Mouse (Mus musculus): ENCODE measurements around the gene Ccdc40. TPM values are rescaled to one million over a fixed set of nuclear protein-coding genes. Genes with fewer than 3 reads are reported as not detected.

Gene Ccdc40
- polyA plus RNA-seq, 2 experiments, result 2.1 to 2.5 TPM

- 0 out of 2 replicates have a peak, but pooled peaks cover 6% of the 10 kb centered on the region for H3K36me3 ChIP-seq (ENCODE audit: control insufficient read depth, insufficient read depth, low read length)
- no peak overlapping the region for H3K4me3 ChIP-seq (replicated peaks; ENCODE audit: low read length)
- no peak overlapping the region for H3K4me2 ChIP-seq (replicated peaks; ENCODE audit: low read depth, low read length, severe bottlenecking)
- no peak overlapping the region for H3K27ac ChIP-seq (replicated peaks; ENCODE audit: low read depth, low read length)
- no peak for ATAC-seq (ENCODE audit: low FRiP score, low read depth)
- no peaks in the 10 kb centered on the region for H3K9me3 ChIP-seq (ENCODE audit: control insufficient read depth, low read length)
- 43% methylated on average over 9 of the region's 11 CpGs for WGBS
- peaks cover 34% of the 10 kb centered on the region for H3K4me1 ChIP-seq (ENCODE audit: control insufficient read depth, insufficient read depth, low read length)
- DNase-seq (ENCODE audit: low spot score), result no peak
- no peaks in the 10 kb centered on the region for H3K27me3 ChIP-seq (ENCODE audit: control insufficient read depth, insufficient read depth, low read length)
- no peak for TF ChIP-seq POLR2A (IDR thresholded peaks at IDR 0.05; ENCODE audit: borderline replicate concordance, extremely low read depth, insufficient read depth, insufficient read length)
- no peak overlapping the region for H3K9ac ChIP-seq (ENCODE audit: low read depth, low read length, severe bottlenecking)
These were observed 6.4 kb upstream of the Ccdc40 start for GRCm38 (mm10) chr11:119221812-119222510.

GRCm38 (mm10) chr11:119223124-119223890, 5.1 kb upstream of the Ccdc40 start:
- TF ChIP-seq POLR2A (IDR thresholded peaks at IDR 0.05; ENCODE audit: borderline replicate concordance, extremely low read depth, insufficient read depth, insufficient read length), result no peak
- DNase-seq (ENCODE audit: low spot score) (no peak), ATAC-seq (ENCODE audit: low FRiP score, low read depth) (no peak)
- H3K4me2 ChIP-seq (replicated peaks; ENCODE audit: low read depth, low read length, severe bottlenecking), result no peak overlapping the region
- H3K9ac ChIP-seq (ENCODE audit: low read depth, low read length, severe bottlenecking), result no peak overlapping the region
- H3K4me1 ChIP-seq (ENCODE audit: control insufficient read depth, insufficient read depth, low read length), result peaks cover 40% of the 10 kb centered on the region
- no peak overlapping the region for H3K4me3 ChIP-seq (replicated peaks; ENCODE audit: low read length)
- H3K27me3 ChIP-seq (ENCODE audit: control insufficient read depth, insufficient read depth, low read length), result no peaks in the 10 kb centered on the region
- H3K36me3 ChIP-seq (ENCODE audit: control insufficient read depth, insufficient read depth, low read length), result 0 out of 2 replicates have a peak, but pooled peaks cover 2% of the 10 kb centered on the region
- no peak overlapping the region for H3K27ac ChIP-seq (replicated peaks; ENCODE audit: low read depth, low read length)
- H3K9me3 ChIP-seq (ENCODE audit: control insufficient read depth, low read length), result no peaks in the 10 kb centered on the region
- 83% methylated on average over 20 of the region's 20 CpGs for WGBS

GRCm38 (mm10) chr11:119224926-119225325, 3.4 kb upstream of the Ccdc40 start:
- H3K9me3 ChIP-seq (ENCODE audit: control insufficient read depth, low read length), result no peaks in the 10 kb centered on the region
- no peak overlapping the region for H3K9ac ChIP-seq (ENCODE audit: low read depth, low read length, severe bottlenecking)
- DNase-seq (ENCODE audit: low spot score), result no peak
- no peak overlapping the region for H3K4me2 ChIP-seq (replicated peaks; ENCODE audit: low read depth, low read length, severe bottlenecking)
- peaks cover 43% of the 10 kb centered on the region for H3K4me1 ChIP-seq (ENCODE audit: control insufficient read depth, insufficient read depth, low read length)
- no peaks in the 10 kb centered on the region for H3K27me3 ChIP-seq (ENCODE audit: control insufficient read depth, insufficient read depth, low read length)
- no peak overlapping the region for H3K4me3 ChIP-seq (replicated peaks; ENCODE audit: low read length)
- 98% methylated on average over 6 of the region's 6 CpGs for WGBS
- no peak for TF ChIP-seq POLR2A (IDR thresholded peaks at IDR 0.05; ENCODE audit: borderline replicate concordance, extremely low read depth, insufficient read depth, insufficient read length)
- no peak for ATAC-seq (ENCODE audit: low FRiP score, low read depth)
- H3K36me3 ChIP-seq (ENCODE audit: control insufficient read depth, insufficient read depth, low read length), result 0 out of 2 replicates have a peak, but pooled peaks cover 2% of the 10 kb centered on the region
- no peak overlapping the region for H3K27ac ChIP-seq (replicated peaks; ENCODE audit: low read depth, low read length)

GRCm38 (mm10) chr11:119225634-119226033, 2.7 kb upstream of the Ccdc40 start:
- H3K9me3 ChIP-seq (ENCODE audit: control insufficient read depth, low read length), result no peaks in the 10 kb centered on the region
- peaks cover 37% of the 10 kb centered on the region for H3K4me1 ChIP-seq (ENCODE audit: control insufficient read depth, insufficient read depth, low read length)
- 56% methylated on average over 9 of the region's 9 CpGs for WGBS
- DNase-seq (ENCODE audit: low spot score) (no peak), ATAC-seq (ENCODE audit: low FRiP score, low read depth) (no peak)
- H3K4me2 ChIP-seq (replicated peaks; ENCODE audit: low read depth, low read length, severe bottlenecking), result no peak overlapping the region
- H3K9ac ChIP-seq (ENCODE audit: low read depth, low read length, severe bottlenecking), result no peak overlapping the region
- no peak overlapping the region for H3K4me3 ChIP-seq (replicated peaks; ENCODE audit: low read length)
- no peaks in the 10 kb centered on the region for H3K27me3 ChIP-seq (ENCODE audit: control insufficient read depth, insufficient read depth, low read length)
- H3K36me3 ChIP-seq (ENCODE audit: control insufficient read depth, insufficient read depth, low read length), result 0 out of 2 replicates have a peak, but pooled peaks cover 2% of the 10 kb centered on the region
- no peak overlapping the region for H3K27ac ChIP-seq (replicated peaks; ENCODE audit: low read depth, low read length)
- no peak for TF ChIP-seq POLR2A (IDR thresholded peaks at IDR 0.05; ENCODE audit: borderline replicate concordance, extremely low read depth, insufficient read depth, insufficient read length)

GRCm38 (mm10) chr11:119227591-119227990, 781 bp upstream of the Ccdc40 start:
- Histone ChIP-seq H3K4me1 (ENCODE audit: control insufficient read depth, insufficient read depth, low read length) (peaks cover 33% of the 10 kb centered on the region), H3K36me3 (ENCODE audit: control insufficient read depth, insufficient read depth, low read length) (no peaks in the 10 kb centered on the region), H3K27me3 (ENCODE audit: control insufficient read depth, insufficient read depth, low read length) (no peaks in the 10 kb centered on the region), H3K27ac (replicated peaks; ENCODE audit: low read depth, low read length) (no peak overlapping the region; the same call in 1 of the 2 replicates), H3K4me3 (replicated peaks; ENCODE audit: low read length) (peak overlapping the region; percentile 75), H3K9me3 (ENCODE audit: control insufficient read depth, low read length) (no peaks in the 10 kb centered on the region), H3K9ac (ENCODE audit: low read depth, low read length, severe bottlenecking) (peak overlapping the region; percentile 81), H3K4me2 (replicated peaks; ENCODE audit: low read depth, low read length, severe bottlenecking) (peak overlapping the region; percentile 99)
- ATAC-seq (ENCODE audit: low FRiP score, low read depth) (no peak), DNase-seq (ENCODE audit: low spot score) (no peak)
- no peak for TF ChIP-seq POLR2A (IDR thresholded peaks at IDR 0.05; ENCODE audit: borderline replicate concordance, extremely low read depth, insufficient read depth, insufficient read length)
- 2% methylated on average over 12 of the region's 12 CpGs for WGBS

Measured in limb, embryonic 14.5 days (tissue).